Mouse (Mus musculus) heart, embryonic 13.5 days (tissue): Measurements from ENCODE around the gene N4bp2l2. TPM values are rescaled to one million over a fixed set of nuclear protein-coding genes. Genes with fewer than 3 reads are reported as not detected.
A peak's percentile ranks its signal among the peaks of the same experiment; 100 is the strongest.

Experiments used
- ATAC-seq: fragments of 200-750 bp; cut with Nextera tagmentation; 2 replicates; pipeline ENCODE4 v1.8.0; 2017; ENCODE audit warnings: moderate TSS enrichment; ENCODE audit not compliant: insufficient number of reproducible peaks, low FRiP score, low TSS enrichment; ENCODE audit errors: extremely low read depth
- H3K27ac ChIP-seq: fragments of 300-500 bp; sonication (generic); replicated peaks from 2 replicates; pipeline ENCODE4 v1.5.1; 2015; ENCODE audit warnings: moderate library complexity, mild to moderate bottlenecking, inconsistent platforms
- H3K27me3 ChIP-seq: fragments of 300-500 bp; sonication (generic); replicated peaks from 2 replicates; pipeline ENCODE4 v1.6.1; 2015; ENCODE audit warnings: mild to moderate bottlenecking, inconsistent platforms
- H3K36me3 ChIP-seq: fragments of 300-500 bp; sonication (generic); 2 replicates; pipeline ENCODE4 v1.6.1; 2015; ENCODE audit warnings: mild to moderate bottlenecking, inconsistent platforms
- H3K4me1 ChIP-seq: fragments of 300-500 bp; sonication (generic); 2 replicates; pipeline ENCODE4 v1.6.1; 2015; ENCODE audit warnings: inconsistent platforms
- H3K4me2 ChIP-seq: fragments of 300-500 bp; sonication (generic); 2 replicates; pipeline ENCODE4 v1.6.1; 2015; ENCODE audit warnings: inconsistent platforms, mild to moderate bottlenecking, moderate library complexity
- H3K4me3 ChIP-seq: fragments of 300-500 bp; sonication (generic); 2 replicates; pipeline ENCODE4 v1.5.1; 2015; ENCODE audit warnings: moderate library complexity, mild to moderate bottlenecking, inconsistent platforms
- H3K9ac ChIP-seq: fragments of 300-500 bp; sonication (generic); 2 replicates; pipeline ENCODE4 v1.6.1; 2015; ENCODE audit warnings: inconsistent platforms, mild to moderate bottlenecking, moderate library complexity
- H3K9me3 ChIP-seq: fragments of 300-500 bp; sonication (generic); 2 replicates; pipeline ENCODE4 v1.6.1; 2016; ENCODE audit warnings: inconsistent platforms
- WGBS: fragments of 180-500 bp; shearing (Covaris S2); methylation state at CpG from one replicate; pipeline ENCODE4 v1.1.7; 2015; ENCODE audit warnings: mixed read lengths; 5-methylcytosine and 5-hydroxymethylcytosine counted together
- polyA plus RNA-seq: library from polyadenylated mRNA; unstranded; fragments of >200 nt; fragmentation: Nextera tagmentation; extraction: Ambion mirVana; gene quantifications from 2 replicates; pipeline ENCODE4 v1.2.1, GENCODE M21; 2015

Gene N4bp2l2
- polyA plus RNA-seq, 1 experiment from 2014 or later: 31.0 TPM

DNA sequence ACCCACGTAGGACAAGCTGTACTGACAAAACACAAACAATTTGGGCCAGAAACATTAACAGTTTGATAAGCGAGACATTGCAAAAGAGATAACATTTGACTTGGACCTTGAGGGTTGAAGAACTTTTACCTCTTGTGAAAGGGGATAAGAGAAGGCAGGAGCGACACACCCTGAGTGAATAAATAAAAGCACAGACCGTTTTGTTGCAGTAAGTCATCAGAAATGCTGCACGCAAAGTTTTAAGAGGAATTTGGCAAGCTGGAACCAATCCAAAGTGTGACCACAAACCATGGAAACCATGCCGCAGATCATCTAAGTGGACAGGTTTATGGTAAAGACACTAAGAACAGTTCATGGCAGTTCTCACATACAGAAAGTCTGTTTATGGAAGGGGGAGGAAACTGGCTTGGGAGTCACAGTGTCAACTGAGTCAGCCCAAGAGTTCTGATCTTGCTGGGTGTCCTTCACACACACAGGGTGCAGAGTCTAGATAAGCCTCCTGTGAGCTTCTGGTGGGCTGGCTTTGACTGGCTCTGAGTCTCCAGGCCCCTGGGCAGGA, 87.3 kb downstream of the N4bp2l2 start:
- 0 out of 2 replicates have a peak overlapping the region, but pooled peaks have one; percentile 2 for H3K4me2 ChIP-seq
- H3K4me3 ChIP-seq: no peak overlapping the region
- ATAC-seq: no peak
- 64% methylated on average over 6 of the region's 6 CpGs for WGBS
- no peaks in the 10 kb centered on the region for H3K9me3 ChIP-seq
- peaks cover 13% of the 10 kb centered on the region; the same call in 1 of the 2 replicates for H3K36me3 ChIP-seq
- H3K4me1 ChIP-seq: peaks cover 7% of the 10 kb centered on the region; the same call in 1 of the 2 replicates
- H3K9ac ChIP-seq: no peak overlapping the region
- H3K27ac ChIP-seq: no peak overlapping the region
- H3K27me3 ChIP-seq: no peaks in the 10 kb centered on the region

DNA sequence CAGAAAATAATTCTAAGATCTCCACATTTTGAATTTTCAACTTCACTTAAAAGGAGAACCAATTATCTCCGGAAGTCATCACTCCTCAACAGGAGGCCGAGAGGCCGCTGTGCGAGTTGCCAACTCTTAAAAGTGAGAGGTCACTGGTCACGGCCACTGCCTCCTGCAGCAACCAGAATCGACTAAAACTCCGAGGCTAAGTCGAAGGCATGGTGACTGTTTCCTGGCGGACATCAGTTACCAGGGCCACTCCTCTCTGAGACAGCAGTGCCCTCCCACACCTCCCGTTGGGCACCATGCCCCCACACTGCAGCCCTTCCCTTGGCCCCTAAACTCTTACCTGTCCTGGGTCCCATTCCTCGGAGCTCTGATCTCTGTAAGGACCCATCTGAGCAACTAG, 89.2 kb downstream of the N4bp2l2 start:
- H3K4me1 ChIP-seq: peaks cover 7% of the 10 kb centered on the region; the same call in 1 of the 2 replicates
- no peaks in the 10 kb centered on the region for H3K9me3 ChIP-seq
- H3K9ac ChIP-seq: no peak overlapping the region
- no peak overlapping the region for H3K4me2 ChIP-seq
- H3K4me3 ChIP-seq: no peak overlapping the region
- H3K36me3 ChIP-seq: peaks cover 31% of the 10 kb centered on the region
- no peak for ATAC-seq
- H3K27ac ChIP-seq: no peak overlapping the region
- no peaks in the 10 kb centered on the region for H3K27me3 ChIP-seq
- WGBS: 78% methylated on average over 11 of the region's 11 CpGs

DNA sequence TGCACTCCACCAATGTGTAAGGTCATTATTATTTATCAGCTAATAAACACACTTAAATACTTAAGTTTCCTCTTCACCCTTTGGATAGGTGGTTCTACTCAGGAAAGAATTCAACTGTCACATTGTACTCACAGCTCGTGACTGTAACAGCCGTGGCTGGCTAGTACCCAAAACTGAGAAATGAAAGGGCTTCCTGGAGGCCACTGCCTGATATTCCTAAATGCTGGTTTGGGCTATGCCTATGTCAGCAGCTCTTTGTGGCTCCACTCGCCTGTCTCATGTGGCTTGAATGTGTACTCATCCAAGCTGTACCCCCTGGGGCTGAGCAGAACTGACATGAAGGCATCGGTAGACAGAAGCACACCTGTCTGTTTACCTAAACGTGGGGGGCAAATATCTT, 91.1 kb downstream of the N4bp2l2 start:
- Histone ChIP-seq H3K4me1 (peaks cover 7% of the 10 kb centered on the region; the same call in 1 of the 2 replicates), H3K27ac (no peak overlapping the region)
- WGBS: 70% methylated on average over 5 of the region's 5 CpGs

DNA sequence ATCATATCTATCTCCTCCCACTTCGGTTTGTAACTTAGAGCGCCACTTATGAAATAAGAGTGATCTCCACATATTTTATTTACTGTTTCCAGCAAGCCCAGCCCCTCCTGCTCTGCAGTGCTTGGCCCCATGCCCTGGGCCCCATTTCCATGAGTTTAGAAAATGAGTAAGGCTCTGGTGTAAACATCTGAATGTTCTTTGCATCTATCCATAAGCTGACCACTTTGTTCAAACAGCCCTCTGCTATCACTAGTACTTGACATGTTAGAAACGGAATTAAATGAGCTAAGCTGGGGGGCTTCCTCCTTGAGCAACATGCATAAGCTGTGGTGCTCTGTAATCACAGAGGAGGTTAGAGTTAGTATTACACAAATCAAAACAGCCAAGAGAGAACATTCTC, 91.6 kb downstream of the N4bp2l2 start:
- no peak overlapping the region for H3K27ac ChIP-seq
- WGBS: 77% methylated on average over 3 of the region's 3 CpGs

More for the DNA sequence above, 91.1 kb downstream of the N4bp2l2 start:
- Histone ChIP-seq H3K9me3 (no peaks in the 10 kb centered on the region), H3K9ac (no peak overlapping the region), H3K36me3 (peaks cover 49% of the 10 kb centered on the region), H3K4me3 (no peak overlapping the region), H3K27me3 (no peaks in the 10 kb centered on the region), H3K4me2 (no peak overlapping the region)
- ATAC-seq: no peak

DNA sequence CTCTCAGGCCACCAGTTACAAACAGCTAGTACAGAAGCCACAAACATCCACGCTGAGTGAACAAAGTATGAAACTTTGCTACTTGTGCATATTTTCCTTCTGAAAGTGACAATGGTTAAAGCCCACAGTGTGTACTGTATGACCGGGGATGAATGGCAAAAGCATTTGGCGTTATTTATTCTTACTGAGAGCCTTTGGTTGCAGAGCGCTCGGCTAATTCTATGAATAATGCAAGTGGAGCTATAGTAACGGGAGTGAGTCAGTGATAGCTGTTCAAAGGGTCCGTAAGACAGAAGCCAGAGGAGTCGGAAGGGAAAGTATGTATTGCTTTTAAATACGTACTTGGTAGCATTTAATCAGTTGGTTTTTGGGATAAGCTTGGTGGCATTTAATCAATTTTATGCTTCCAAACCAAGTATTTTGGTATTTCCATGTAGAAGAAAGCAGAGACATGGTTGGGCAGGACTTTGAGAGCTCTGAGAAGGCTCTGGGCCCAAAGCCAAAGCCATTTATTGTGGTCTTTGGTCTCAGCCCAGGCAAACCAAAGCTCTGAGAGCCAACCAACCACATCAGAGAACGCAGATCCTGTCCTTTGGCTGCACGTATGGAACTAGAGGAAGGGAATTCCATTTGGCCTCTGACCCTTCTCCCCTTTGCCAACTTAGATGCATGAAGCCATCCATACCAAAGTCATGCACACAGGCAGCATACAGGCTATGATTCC, 95.3 kb downstream of the N4bp2l2 start:
- no peak overlapping the region for H3K4me2 ChIP-seq
- ATAC-seq: no peak
- no peaks in the 10 kb centered on the region for H3K4me1 ChIP-seq
- H3K27me3 ChIP-seq: no peaks in the 10 kb centered on the region
- no peak overlapping the region for H3K27ac ChIP-seq
- no peak overlapping the region for H3K4me3 ChIP-seq
- peaks cover 82% of the 10 kb centered on the region for H3K36me3 ChIP-seq
- no peaks in the 10 kb centered on the region for H3K9me3 ChIP-seq
- H3K9ac ChIP-seq: no peak overlapping the region
- WGBS: 89% methylated on average over 11 of the region's 11 CpGs

More for the DNA sequence above, 91.6 kb downstream of the N4bp2l2 start:
- no peak overlapping the region for H3K4me2 ChIP-seq
- H3K27me3 ChIP-seq: no peaks in the 10 kb centered on the region
- ATAC-seq: no peak
- H3K36me3 ChIP-seq: peaks cover 54% of the 10 kb centered on the region
- H3K4me3 ChIP-seq: no peak overlapping the region
- no peak overlapping the region for H3K9ac ChIP-seq
- H3K9me3 ChIP-seq: no peaks in the 10 kb centered on the region
- H3K4me1 ChIP-seq: peaks cover 7% of the 10 kb centered on the region; the same call in 1 of the 2 replicates

DNA sequence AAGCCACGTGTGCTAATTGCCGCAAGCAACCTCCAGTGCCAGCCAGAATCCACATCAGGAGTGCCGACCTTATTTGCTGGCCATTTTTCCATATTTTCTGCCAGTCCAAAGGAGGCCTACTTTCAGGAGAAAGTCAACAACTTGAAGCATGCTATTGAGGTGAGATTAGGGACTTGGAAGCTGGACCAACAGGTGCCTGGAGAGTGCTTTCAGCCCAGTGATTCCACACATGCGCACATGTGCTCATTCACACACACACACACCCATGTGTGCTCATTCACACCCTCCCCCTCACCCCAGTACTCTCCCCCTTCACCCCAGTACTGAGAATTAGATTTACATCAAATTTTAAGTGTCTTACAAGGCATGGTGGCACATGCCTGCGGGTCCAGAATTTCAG, 99.0 kb downstream of the N4bp2l2 start:
- Histone ChIP-seq H3K4me1 (no peaks in the 10 kb centered on the region), H3K36me3 (peaks cover 91% of the 10 kb centered on the region), H3K27ac (no peak overlapping the region), H3K9ac (no peak overlapping the region), H3K4me3 (no peak overlapping the region), H3K9me3 (no peaks in the 10 kb centered on the region), H3K27me3 (no peaks in the 10 kb centered on the region), H3K4me2 (no peak overlapping the region)
- 95% methylated on average over 5 of the region's 5 CpGs for WGBS
- ATAC-seq: no peak

DNA sequence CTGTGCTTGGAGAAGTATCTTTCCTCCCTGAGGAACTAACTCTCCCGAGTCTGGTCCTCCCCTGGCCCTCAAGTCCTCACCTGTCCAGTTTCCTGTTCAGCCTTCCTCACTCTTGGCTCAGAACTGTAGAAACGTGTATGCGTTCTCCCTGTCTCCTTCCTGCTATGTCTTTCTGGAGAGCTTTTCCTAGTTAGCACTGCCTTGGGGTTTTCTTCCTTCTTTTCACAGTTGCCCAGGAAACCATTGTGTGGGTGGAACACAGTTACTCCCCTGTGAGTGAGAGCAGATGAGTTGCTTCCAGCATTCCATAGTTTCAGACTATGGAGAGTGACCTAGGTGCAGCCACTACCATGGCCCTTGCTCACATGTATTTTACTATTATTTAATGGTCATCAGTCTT, 99.8 kb downstream of the N4bp2l2 start:
- H3K9ac ChIP-seq: no peak overlapping the region
- no peaks in the 10 kb centered on the region for H3K4me1 ChIP-seq
- ATAC-seq: no peak
- H3K36me3 ChIP-seq: peaks cover 92% of the 10 kb centered on the region
- H3K4me3 ChIP-seq: no peak overlapping the region
- no peaks in the 10 kb centered on the region for H3K27me3 ChIP-seq
- no peaks in the 10 kb centered on the region for H3K9me3 ChIP-seq
- no peak overlapping the region for H3K27ac ChIP-seq
- WGBS: 75% methylated on average over 3 of the region's 3 CpGs
- no peak overlapping the region for H3K4me2 ChIP-seq

DNA sequence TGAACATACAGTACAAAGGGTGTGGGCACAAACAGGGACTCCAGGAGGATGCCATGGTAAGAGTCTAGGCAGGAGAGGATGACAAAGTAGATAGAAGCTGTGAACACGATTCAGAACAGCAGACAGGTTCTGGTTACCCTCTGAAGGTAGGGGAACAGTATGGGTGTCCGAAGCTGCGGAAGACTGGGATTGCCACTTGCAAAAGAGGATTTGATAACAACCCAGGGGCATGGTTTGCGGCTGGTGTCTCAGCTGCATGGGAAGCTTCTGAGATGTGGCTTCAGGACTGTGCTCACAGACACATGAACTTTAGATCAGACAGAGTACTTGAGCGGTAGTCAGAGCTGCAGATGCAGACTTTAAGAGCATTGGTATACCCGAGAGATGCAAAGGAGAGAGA, 101.6 kb downstream of the N4bp2l2 start:
- H3K36me3 ChIP-seq: peaks cover 89% of the 10 kb centered on the region
- ATAC-seq: no peak
- no peak overlapping the region for H3K27ac ChIP-seq
- 85% methylated on average over 6 of the region's 6 CpGs for WGBS
- H3K9ac ChIP-seq: no peak overlapping the region
- no peak overlapping the region for H3K4me2 ChIP-seq
- H3K27me3 ChIP-seq: no peaks in the 10 kb centered on the region
- peaks cover 5% of the 10 kb centered on the region; the same call in 1 of the 2 replicates for H3K4me1 ChIP-seq
- no peak overlapping the region for H3K4me3 ChIP-seq
- no peaks in the 10 kb centered on the region for H3K9me3 ChIP-seq

DNA sequence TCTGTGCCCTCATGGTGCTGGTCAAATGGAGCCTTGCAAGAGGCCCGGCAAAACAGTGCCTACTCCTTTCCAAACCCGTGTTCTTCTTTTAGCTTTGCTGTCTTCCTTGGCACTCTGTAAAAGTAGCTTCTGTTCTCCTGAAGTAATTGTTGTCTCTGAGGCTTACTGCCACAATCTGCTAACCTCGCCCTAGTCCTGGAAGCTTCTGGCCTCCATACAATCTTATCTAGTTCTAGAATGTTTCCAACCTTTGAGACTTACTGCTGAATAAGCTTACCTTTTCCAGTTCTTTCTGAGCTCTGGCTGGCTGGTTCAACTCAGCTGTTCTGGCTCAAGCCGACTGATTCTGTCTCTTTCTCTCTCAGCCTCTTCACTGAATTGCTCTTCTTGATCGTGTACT, 104.2 kb downstream of the N4bp2l2 start:
- no peak overlapping the region for H3K27ac ChIP-seq
- H3K36me3 ChIP-seq: peaks cover 91% of the 10 kb centered on the region
- no peak for ATAC-seq
- H3K27me3 ChIP-seq: no peaks in the 10 kb centered on the region
- peaks cover 10% of the 10 kb centered on the region for H3K4me1 ChIP-seq
- no peak overlapping the region for H3K9ac ChIP-seq
- H3K4me3 ChIP-seq: no peak overlapping the region
- no peak overlapping the region for H3K4me2 ChIP-seq
- no peaks in the 10 kb centered on the region for H3K9me3 ChIP-seq
- WGBS: 78% methylated on average over 5 of the region's 5 CpGs

DNA sequence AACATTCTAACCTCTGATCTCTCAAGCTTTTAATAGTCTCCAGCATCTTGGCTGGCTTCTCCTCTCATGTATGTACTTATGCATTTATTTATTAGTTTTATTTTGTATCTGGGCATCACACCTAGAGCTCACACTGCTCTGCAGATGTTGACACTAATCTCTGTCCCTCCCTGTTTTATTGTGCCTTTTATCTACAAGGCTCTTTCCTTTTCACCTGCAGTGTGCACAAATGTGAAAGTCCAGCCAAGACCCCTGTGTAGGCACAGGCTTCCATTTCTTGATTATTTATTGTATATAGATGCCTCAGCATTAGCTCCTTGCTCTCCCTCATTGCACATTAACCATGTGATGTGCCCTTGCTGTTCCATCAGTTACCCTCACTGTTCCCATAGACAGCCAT, 104.6 kb downstream of the N4bp2l2 start:
- Histone ChIP-seq H3K4me1 (peaks cover 10% of the 10 kb centered on the region), H3K4me3 (no peak overlapping the region), H3K4me2 (no peak overlapping the region), H3K9ac (no peak overlapping the region), H3K9me3 (no peaks in the 10 kb centered on the region), H3K27ac (no peak overlapping the region), H3K36me3 (peaks cover 89% of the 10 kb centered on the region), H3K27me3 (no peaks in the 10 kb centered on the region)
- ATAC-seq: no peak

DNA sequence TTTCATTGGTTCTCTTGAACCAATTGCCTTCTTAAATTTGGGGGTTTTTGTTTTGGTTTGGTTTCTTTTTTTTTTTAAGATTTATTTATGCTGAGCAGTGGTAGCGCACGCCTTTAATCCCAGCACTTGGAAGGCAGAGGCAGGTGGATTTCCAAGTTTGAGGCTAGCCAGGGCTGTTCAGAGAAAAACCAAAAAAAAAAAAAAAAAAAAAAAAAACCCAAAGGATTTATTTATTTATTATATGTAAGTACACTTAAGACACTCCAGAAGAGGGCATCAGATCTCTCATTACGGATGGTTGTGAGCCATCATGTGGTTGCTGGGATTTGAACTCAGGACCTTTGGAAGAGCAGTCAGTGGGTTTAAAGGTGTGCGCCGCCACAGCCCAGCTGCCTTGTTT, 105.1 kb downstream of the N4bp2l2 start:
- Histone ChIP-seq H3K36me3 (peaks cover 87% of the 10 kb centered on the region), H3K4me3 (no peak overlapping the region), H3K4me1 (peaks cover 10% of the 10 kb centered on the region), H3K9me3 (no peaks in the 10 kb centered on the region), H3K4me2 (no peak overlapping the region), H3K27me3 (no peaks in the 10 kb centered on the region), H3K9ac (no peak overlapping the region), H3K27ac (no peak overlapping the region)
- WGBS: 97% methylated on average over 5 of the region's 5 CpGs
- ATAC-seq: no peak
